Mouse (Mus musculus): ENCODE measurements around the gene Tnfsf8.

DNA sequence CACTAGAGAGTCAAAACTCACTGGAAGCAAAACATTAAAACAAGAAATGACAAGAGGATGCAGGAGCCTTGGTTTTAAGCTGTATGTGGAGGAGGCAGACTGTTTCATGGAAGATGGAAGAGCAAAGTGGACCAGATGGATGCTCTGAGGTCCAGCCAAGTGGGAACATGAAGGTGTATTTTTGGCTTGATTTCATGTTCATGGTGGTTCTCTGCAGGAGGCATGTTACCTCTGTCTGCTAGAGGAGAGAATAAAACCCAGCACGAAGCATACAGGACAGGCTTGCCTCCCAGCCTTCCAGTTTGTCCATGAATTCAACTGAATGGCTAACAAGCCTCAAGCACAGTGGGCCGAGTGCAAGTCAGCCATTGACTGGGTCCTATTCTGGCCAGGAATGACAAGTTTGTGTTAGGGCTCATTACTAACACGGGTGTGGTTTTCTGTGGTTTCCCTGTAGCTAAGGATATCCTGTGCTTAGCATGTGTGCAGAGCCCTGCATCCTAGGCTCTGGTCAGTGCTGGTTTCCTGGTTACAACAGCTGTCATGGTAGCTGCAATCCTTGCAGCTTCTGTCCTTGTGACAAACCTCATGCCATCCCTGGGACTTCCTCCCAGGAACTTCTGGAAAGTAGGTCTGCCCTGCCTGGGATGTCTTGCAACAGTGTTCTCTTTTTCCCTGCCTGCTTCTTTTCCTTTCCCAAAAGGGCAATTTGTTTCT is 14.1 kb downstream of the Tnfsf8 start:
- TF ChIP-seq TAL1 (IDR thresholded peaks at IDR 0.05; ENCODE audit: low read length) (no peak), GATA1 (IDR thresholded peaks at IDR 0.05; ENCODE audit: low read length) (no peak)
